Mouse (Mus musculus) neural tube, embryonic 11.5 days (tissue): ENCODE measurements around the gene Gss. TPM values are rescaled to one million over a fixed set of nuclear protein-coding genes. Genes with fewer than 3 reads are reported as not detected.
A peak's percentile ranks its signal among the peaks of the same experiment; 100 is the strongest.

Experiments
- ATAC-seq: fragments of 200-750 bp; cut with Nextera tagmentation; 2 replicates; pipeline ENCODE4 v1.8.0; 2017; ENCODE audit warnings: moderate number of reproducible peaks, mild to moderate bottlenecking, moderate TSS enrichment, moderate library complexity; ENCODE audit not compliant: insufficient read depth, low FRiP score, low TSS enrichment
- DNase-seq: peaks from one replicate; pipeline ENCODE4 v3.0.0-alpha.2; 2015; ENCODE audit warnings: low spot score
- H3K27ac ChIP-seq: fragments of 300-500 bp; sonication (generic); 2 replicates; pipeline ENCODE4 v1.5.1; 2014; ENCODE audit warnings: low read depth, mild to moderate bottlenecking, low read length
- H3K27me3 ChIP-seq: fragments of 300-500 bp; sonication (generic); 2 replicates; pipeline ENCODE4 v1.6.1; 2014; ENCODE audit warnings: mild to moderate bottlenecking, low read length, mixed read lengths; ENCODE audit not compliant: control insufficient read depth, insufficient read depth
- H3K36me3 ChIP-seq: fragments of 300-500 bp; sonication (generic); 2 replicates; pipeline ENCODE4 v1.6.1; 2014; ENCODE audit warnings: mild to moderate bottlenecking, low read length, moderate library complexity, mixed read lengths; ENCODE audit not compliant: control insufficient read depth, insufficient read depth
- H3K4me1 ChIP-seq: fragments of 300-500 bp; sonication (generic); 2 replicates; pipeline ENCODE4 v1.6.1; 2014; ENCODE audit warnings: low read length, mixed read lengths; ENCODE audit not compliant: control insufficient read depth, insufficient read depth
- H3K4me2 ChIP-seq: fragments of 300-500 bp; sonication (generic); 2 replicates; pipeline ENCODE4 v1.6.1; 2014; ENCODE audit warnings: low read depth, mild to moderate bottlenecking, moderate library complexity
- H3K4me3 ChIP-seq: fragments of 300-500 bp; sonication (generic); 2 replicates; pipeline ENCODE4 v1.5.1; 2014; ENCODE audit warnings: low read depth, low read length
- H3K9ac ChIP-seq: fragments of 300-500 bp; sonication (generic); 2 replicates; pipeline ENCODE4 v1.6.1; 2014; ENCODE audit warnings: mild to moderate bottlenecking, low read length
- H3K9me3 ChIP-seq: fragments of 300-500 bp; sonication (generic); 2 replicates; pipeline ENCODE4 v1.6.1; 2016; ENCODE audit warnings: low read length; ENCODE audit not compliant: control insufficient read depth
- WGBS: fragments of 180-500 bp; shearing (Covaris S2); extraction: QIAGEN DNeasy Blood & Tissue Kit; methylation state at CpG from one replicate; pipeline ENCODE4 v1.1.7; 2014; 5-methylcytosine and 5-hydroxymethylcytosine counted together
- polyA plus RNA-seq: library from polyadenylated mRNA; unstranded; fragments of >200 nt; fragmentation: Nextera tagmentation; extraction: Ambion mirVana; gene quantifications from 2 replicates; pipeline ENCODE4 v1.2.1, GENCODE M21; 2014

Gss gene
- polyA plus RNA-seq, 1 experiment from 2014 or later = 15.5 TPM

- Histone ChIP-seq H3K4me3 (no peak overlapping the region), H3K27me3 (peaks cover 49% of the 10 kb centered on the region), H3K4me2 (no peak overlapping the region), H3K9ac (no peak overlapping the region), H3K36me3 (peaks cover 11% of the 10 kb centered on the region), H3K4me1 (peaks cover 7% of the 10 kb centered on the region), H3K27ac (no peak overlapping the region), H3K9me3 (no peaks in the 10 kb centered on the region)
- ATAC-seq = no peak
- no peak for DNase-seq
- 67% methylated on average over 19 of the region's 19 CpGs for WGBS
Measured at GRCm38 (mm10) chr2:155633121-155633520, 40.5 kb upstream of the Gss start.

GRCm38 (mm10) chr2:155632138-155632936, 39.7 kb upstream of the Gss start:
- no peak for DNase-seq

GRCm38 (mm10) chr2:155630590-155631416, 38.2 kb upstream of the Gss start:
- H3K27ac ChIP-seq = no peak overlapping the region
- 0 out of 2 replicates have a peak overlapping the region, but pooled peaks have one; percentile 6 for H3K9ac ChIP-seq
- no peaks in the 10 kb centered on the region for H3K9me3 ChIP-seq
- peaks cover 9% of the 10 kb centered on the region for H3K36me3 ChIP-seq
- ATAC-seq = no peak
- peaks cover 58% of the 10 kb centered on the region for H3K27me3 ChIP-seq
- DNase-seq = no peak
- peaks cover 7% of the 10 kb centered on the region for H3K4me1 ChIP-seq
- H3K4me3 ChIP-seq = no peak overlapping the region
- no peak overlapping the region for H3K4me2 ChIP-seq
- 17% methylated on average over 43 of the region's 43 CpGs for WGBS

More at GRCm38 (mm10) chr2:155632138-155632936, 39.7 kb upstream of the Gss start:
- no peak for ATAC-seq
- no peak overlapping the region for H3K4me3 ChIP-seq
- WGBS = 72% methylated on average over 30 of the region's 30 CpGs
- no peak overlapping the region for H3K9ac ChIP-seq
- H3K4me2 ChIP-seq = no peak overlapping the region
- H3K27me3 ChIP-seq = peaks cover 56% of the 10 kb centered on the region
- H3K27ac ChIP-seq = no peak overlapping the region
- H3K4me1 ChIP-seq = peaks cover 7% of the 10 kb centered on the region
- H3K36me3 ChIP-seq = peaks cover 11% of the 10 kb centered on the region
- no peaks in the 10 kb centered on the region for H3K9me3 ChIP-seq

GRCm38 (mm10) chr2:155630153-155630552, 37.5 kb upstream of the Gss start:
- Histone ChIP-seq H3K36me3 (peaks cover 9% of the 10 kb centered on the region), H3K27me3 (peaks cover 58% of the 10 kb centered on the region), H3K4me1 (peaks cover 7% of the 10 kb centered on the region), H3K9ac (no peak overlapping the region), H3K9me3 (no peaks in the 10 kb centered on the region), H3K4me3 (no peak overlapping the region), H3K27ac (no peak overlapping the region), H3K4me2 (no peak overlapping the region)
- DNase-seq (no peak), ATAC-seq (no peak)
- 18% methylated on average over 20 of the region's 20 CpGs for WGBS

- peaks cover 3% of the 10 kb centered on the region for H3K36me3 ChIP-seq
- peaks cover 58% of the 10 kb centered on the region for H3K27me3 ChIP-seq
- ATAC-seq = peak; percentile 17; the same call in 1 of the 2 replicates
- peak overlapping the region; percentile 55 for H3K4me2 ChIP-seq
- H3K9ac ChIP-seq = peak overlapping the region; percentile 11; the same call in 1 of the 2 replicates
- H3K9me3 ChIP-seq = no peaks in the 10 kb centered on the region
- H3K4me1 ChIP-seq = peaks cover 7% of the 10 kb centered on the region
- H3K27ac ChIP-seq = no peak overlapping the region
- peak; percentile 54 for DNase-seq
- WGBS = 3% methylated on average over 35 of the region's 35 CpGs
- H3K4me3 ChIP-seq = peak overlapping the region; percentile 24; the same call in 1 of the 2 replicates
Measured at GRCm38 (mm10) chr2:155629231-155629661, 36.6 kb upstream of the Gss start.

- H3K36me3 ChIP-seq = peaks cover 2% of the 10 kb centered on the region; the same call in 1 of the 2 replicates
- no peak overlapping the region for H3K9ac ChIP-seq
- peaks cover 58% of the 10 kb centered on the region for H3K27me3 ChIP-seq
- H3K4me1 ChIP-seq = peaks cover 7% of the 10 kb centered on the region
- H3K27ac ChIP-seq = no peak overlapping the region
- 76% methylated on average over 13 of the region's 13 CpGs for WGBS
- no peak overlapping the region for H3K4me3 ChIP-seq
- DNase-seq (no peak), ATAC-seq (no peak)
- H3K4me2 ChIP-seq = no peak overlapping the region
- H3K9me3 ChIP-seq = no peaks in the 10 kb centered on the region
Measured at GRCm38 (mm10) chr2:155628519-155628918, 35.9 kb upstream of the Gss start.

GRCm38 (mm10) chr2:155628112-155628511, 35.5 kb upstream of the Gss start:
- H3K4me3 ChIP-seq = no peak overlapping the region
- H3K9me3 ChIP-seq = no peaks in the 10 kb centered on the region
- H3K4me2 ChIP-seq = no peak overlapping the region
- H3K36me3 ChIP-seq = peaks cover 2% of the 10 kb centered on the region; the same call in 1 of the 2 replicates
- H3K27ac ChIP-seq = no peak overlapping the region
- ATAC-seq (no peak), DNase-seq (no peak)
- H3K9ac ChIP-seq = no peak overlapping the region
- 83% methylated on average over 9 of the region's 9 CpGs for WGBS
- H3K4me1 ChIP-seq = peaks cover 7% of the 10 kb centered on the region
- peaks cover 57% of the 10 kb centered on the region for H3K27me3 ChIP-seq

- H3K9me3 ChIP-seq = no peaks in the 10 kb centered on the region
- 45% methylated on average over 21 of the region's 21 CpGs for WGBS
- ATAC-seq (no peak), DNase-seq (peak; percentile 85)
- peaks cover 49% of the 10 kb centered on the region for H3K27me3 ChIP-seq
- no peak overlapping the region for H3K4me3 ChIP-seq
- H3K36me3 ChIP-seq = no peaks in the 10 kb centered on the region
- peaks cover 7% of the 10 kb centered on the region for H3K4me1 ChIP-seq
- H3K4me2 ChIP-seq = no peak overlapping the region
- no peak overlapping the region for H3K9ac ChIP-seq
- no peak overlapping the region for H3K27ac ChIP-seq
Measured at GRCm38 (mm10) chr2:155627030-155627738, 34.6 kb upstream of the Gss start.
